Mouse (Mus musculus) CH12.LX (cell line): ENCODE measurements around the gene Phf3. TPM values are rescaled to one million over a fixed set of nuclear protein-coding genes. Genes with fewer than 3 reads are reported as not detected.

ENCODE experiments used
- DNase-seq: peaks from one replicate; pipeline ENCODE4 v3.0.0-alpha.2; 2013; ENCODE audit errors: extremely low read depth
- H3K27ac ChIP-seq: 2 replicates; pipeline ENCODE4 v1.5.1; 2012; ENCODE audit warnings: low read depth, mild to moderate bottlenecking, control low read depth, moderate library complexity; ENCODE audit not compliant: insufficient read depth
- H3K27me3 ChIP-seq: replicated peaks from 2 replicates; pipeline ENCODE3; 2012; ENCODE audit warnings: inconsistent platforms
- H3K36me3 ChIP-seq, 2 experiments: replicated peaks in 1 of 2; 2 replicates each; pipeline versions ENCODE3 to v1.6.1; 2012; ENCODE audit warnings: inconsistent platforms in 1 of 2, low read length in 1 of 2, mild to moderate bottlenecking in 1 of 2, mixed read lengths in 1 of 2, moderate library complexity in 1 of 2; ENCODE audit not compliant: control insufficient read depth in 1 of 2, insufficient read depth in 1 of 2
- H3K4me1 ChIP-seq, 2 experiments: 2 replicates each; pipeline ENCODE4 v1.6.1; 2012; ENCODE audit warnings: inconsistent platforms in 1 of 2, moderate library complexity in 1 of 2; ENCODE audit not compliant: insufficient read depth in 2 of 2, control insufficient read depth in 1 of 2
- H3K4me2 ChIP-seq: 2 replicates; pipeline ENCODE4 v1.6.1; 2012; ENCODE audit warnings: low read depth, mild to moderate bottlenecking, control low read depth; ENCODE audit not compliant: poor library complexity, insufficient read depth, severe bottlenecking
- H3K4me3 ChIP-seq, 3 experiments: fragments of 150-350 bp in 1 of 3; sonication (generic) in 1 of 3; replicated peaks in 1 of 3; 2 replicates each; pipeline versions ENCODE3 to v1.5.1; 2011 to 2012; ENCODE audit warnings: low read depth in 2 of 3, low read length in 2 of 3, mild to moderate bottlenecking in 2 of 3, moderate library complexity in 2 of 3, control low read depth in 1 of 3, improper control_type of control experiment in 1 of 3, inconsistent platforms in 1 of 3, mixed read lengths in 1 of 3; ENCODE audit not compliant: poor library complexity in 1 of 3
- H3K79me2 ChIP-seq: replicated peaks from 2 replicates; pipeline ENCODE4 v1.6.1; 2012; ENCODE audit warnings: mild to moderate bottlenecking, moderate library complexity; ENCODE audit not compliant: control insufficient read depth, poor library complexity, insufficient read depth, severe bottlenecking; ENCODE audit errors: extremely low read depth
- H3K9ac ChIP-seq: 2 replicates; pipeline ENCODE4 v1.6.1; 2012; ENCODE audit warnings: low read depth, mild to moderate bottlenecking, control low read depth, moderate library complexity; ENCODE audit not compliant: insufficient read depth
- H3K9me3 ChIP-seq: replicated peaks from 2 replicates; pipeline ENCODE3; 2012; ENCODE audit warnings: low read length, inconsistent platforms, mixed read lengths
- CHD1 ChIP-seq: IDR thresholded peaks from 2 replicates; pipeline ENCODE4 v1.6.1; 2012; ENCODE audit warnings: low read depth, low read length, improper control_type of control experiment, inconsistent platforms
- CHD2 ChIP-seq: IDR thresholded peaks from 2 replicates; pipeline ENCODE4 v1.6.1; 2011; ENCODE audit warnings: low read length, improper control_type of control experiment
- CTCF ChIP-seq, 2 experiments: IDR thresholded peaks in 1 of 2; conservative IDR thresholded peaks in 1 of 2; 2 replicates each; pipeline ENCODE4 v1.5.1; 2011 to 2012; ENCODE audit warnings: low read depth in 2 of 2, low read length in 2 of 2, improper control_type of control experiment in 1 of 2, inconsistent platforms in 1 of 2, mild to moderate bottlenecking in 1 of 2, moderate library complexity in 1 of 2
- EP300 ChIP-seq: IDR thresholded peaks from 2 replicates; pipeline ENCODE4 v1.6.1; 2011; ENCODE audit warnings: low read length, improper control_type of control experiment
- GABPA ChIP-seq: IDR thresholded peaks from 2 replicates; pipeline ENCODE4 v1.6.1; 2012; ENCODE audit warnings: low read depth, low read length, improper control_type of control experiment, inconsistent platforms; ENCODE audit not compliant: insufficient replicate concordance
- HCFC1 ChIP-seq: IDR thresholded peaks from 2 replicates; pipeline ENCODE4 v1.6.1; 2012; ENCODE audit warnings: low read depth, mild to moderate bottlenecking, inconsistent platforms, low read length, improper control_type of control experiment
- KAT2A ChIP-seq: IDR thresholded peaks from 2 replicates; pipeline ENCODE4 v1.6.1; 2012; ENCODE audit warnings: low read length, improper control_type of control experiment, inconsistent platforms; ENCODE audit not compliant: insufficient replicate concordance
- MAX ChIP-seq: IDR thresholded peaks from 2 replicates; pipeline ENCODE4 v1.6.1; 2011; ENCODE audit warnings: low read length, improper control_type of control experiment
- MEF2A ChIP-seq: IDR thresholded peaks from 2 replicates; pipeline ENCODE4 v1.6.1; 2014; ENCODE audit warnings: low read depth, mild to moderate bottlenecking, inconsistent platforms, low read length, improper control_type of control experiment, borderline replicate concordance
- PAX5 ChIP-seq: IDR thresholded peaks from 2 replicates; pipeline ENCODE4 v1.6.1; 2012; ENCODE audit warnings: low read length, inconsistent platforms, mixed read lengths
- POLR2AphosphoS2 ChIP-seq: IDR thresholded peaks from 2 replicates; pipeline ENCODE4 v1.6.1; 2011; ENCODE audit warnings: low read depth, low read length, improper control_type of control experiment
- RAD21 ChIP-seq: IDR thresholded peaks from 2 replicates; pipeline ENCODE4 v1.6.1; 2011; ENCODE audit warnings: low read depth, mild to moderate bottlenecking, low read length, improper control_type of control experiment, moderate library complexity
- SMC3 ChIP-seq: IDR thresholded peaks from 2 replicates; pipeline ENCODE4 v1.6.1; 2011; ENCODE audit warnings: low read depth, low read length, improper control_type of control experiment
- TBP ChIP-seq: conservative IDR thresholded peaks from 2 replicates; pipeline ENCODE4 v1.6.1; 2011; ENCODE audit warnings: low read depth, low read length, improper control_type of control experiment
- USF2 ChIP-seq: conservative IDR thresholded peaks from 2 replicates; pipeline ENCODE4 v1.6.1; 2011; ENCODE audit warnings: low read depth, low read length, improper control_type of control experiment
- ZMIZ1 ChIP-seq: IDR thresholded peaks from 2 replicates; pipeline ENCODE4 v1.6.1; 2012; ENCODE audit warnings: low read depth, mild to moderate bottlenecking, inconsistent platforms, low read length, improper control_type of control experiment
- ZNF384 ChIP-seq: IDR thresholded peaks from 2 replicates; pipeline ENCODE4 v1.6.1; 2012; ENCODE audit warnings: low read depth, low read length, improper control_type of control experiment, inconsistent platforms
- dilution Hi-C: fragments of 300-500 bp; cut with MboI; formaldehyde crosslinking; loops from 2 replicates; pipeline ENCODE4 v1.14.3; 2020; ENCODE audit warnings: low sequenced_read_pairs; ENCODE audit not compliant: extremely low pct_unique_long_range_greater_than_20kb, extremely low pct_ligation_motif_present
- in situ Hi-C: fragments of 300-500 bp; cut with MboI; formaldehyde crosslinking; loops from 3 replicates; pipeline ENCODE4 v1.14.3; 2019; ENCODE audit warnings: low sequenced_read_pairs, low pct_ligation_motif_present, low pct_unique_long_range_greater_than_20kb, mixed read lengths
- polyA plus RNA-seq: library from polyadenylated mRNA; unstranded; fragments of >175 nt; gene quantifications from 2 replicates; pipeline ENCODE4 v1.2.1, GENCODE M21; 2012; ENCODE audit warnings: low read depth; ENCODE audit not compliant: insufficient read length
- total RNA-seq, 2 experiments: library from RNA; depleted of rRNA; stranded (reverse); fragments of 300-350 nt in 1 of 2; fragments of >200 nt in 1 of 2; gene quantifications; 2 replicates each; pipeline ENCODE4 v1.2.3; 2012 to 2014

Phf3 gene
- total and polyA plus RNA-seq, 3 experiments = 38.8 to 54.1 (median 40.6) TPM

DNA sequence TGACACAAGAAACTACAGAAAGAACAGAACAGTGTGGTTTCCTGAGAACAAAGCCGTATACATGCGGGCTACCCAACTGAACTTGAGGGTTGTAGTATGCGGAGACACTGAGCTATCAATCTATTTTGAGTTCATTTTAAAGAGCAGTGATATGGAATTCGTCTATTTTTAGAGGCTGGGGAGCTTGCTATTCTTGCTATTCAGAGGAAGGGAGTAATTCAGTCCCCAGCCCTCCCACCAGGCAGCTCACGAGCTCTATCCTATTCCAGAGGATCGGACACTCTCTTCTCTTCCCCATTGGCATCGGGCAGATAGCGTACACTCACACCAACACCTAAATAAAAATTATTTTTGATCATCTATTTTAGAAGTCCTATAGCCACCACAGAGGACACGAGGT, 87.1 kb downstream of the Phf3 start:
- no peak overlapping the region for H3K4me3 ChIP-seq
- dilution Hi-C loops = no loop called here
- peaks cover 0 to 12% of the 10 kb centered on the region in 2 experiments; a peak in 1 of 4 replicates for H3K4me1 ChIP-seq
- no peaks in the 10 kb centered on the region for H3K36me3 ChIP-seq
- H3K9ac ChIP-seq = no peak overlapping the region
- no peak overlapping the region for H3K4me2 ChIP-seq
- no peaks in the 10 kb centered on the region for H3K27me3 ChIP-seq
- no peak for TF ChIP-seq EP300
- TF ChIP-seq KAT2A = no peak
- in situ Hi-C loops = loop anchor here (25.0 kb wide), 1 partner anchor 376 kb away; no protein-coding TSS in a partner anchor
- no peak for DNase-seq
- H3K9me3 ChIP-seq = peaks cover 4% of the 10 kb centered on the region
- H3K79me2 ChIP-seq = no peaks in the 10 kb centered on the region
- H3K27ac ChIP-seq = no peak overlapping the region

DNA sequence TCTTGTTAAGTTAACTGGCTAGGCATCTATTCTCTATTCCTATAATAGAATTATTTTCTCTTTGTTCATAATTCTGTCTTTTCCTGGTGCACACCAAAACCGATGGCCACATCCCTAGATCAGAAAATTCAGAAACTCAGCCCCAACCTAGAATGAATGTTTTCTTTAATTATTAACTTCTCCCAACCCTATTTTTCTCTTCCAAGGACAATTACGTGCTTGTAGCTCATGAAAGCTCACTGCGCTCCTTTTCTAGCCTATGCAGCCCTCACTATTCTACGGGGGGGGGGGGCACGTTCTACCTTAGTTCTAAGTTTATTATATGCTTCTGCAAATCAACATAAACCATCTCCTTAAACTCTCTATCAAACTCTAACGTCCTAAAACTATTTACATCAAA, 90.0 kb downstream of the Phf3 start:
- in situ Hi-C loops = loop anchor here (25.0 kb wide), 1 partner anchor 379 kb away; no protein-coding TSS in a partner anchor
- dilution Hi-C loops = no loop called here

DNA sequence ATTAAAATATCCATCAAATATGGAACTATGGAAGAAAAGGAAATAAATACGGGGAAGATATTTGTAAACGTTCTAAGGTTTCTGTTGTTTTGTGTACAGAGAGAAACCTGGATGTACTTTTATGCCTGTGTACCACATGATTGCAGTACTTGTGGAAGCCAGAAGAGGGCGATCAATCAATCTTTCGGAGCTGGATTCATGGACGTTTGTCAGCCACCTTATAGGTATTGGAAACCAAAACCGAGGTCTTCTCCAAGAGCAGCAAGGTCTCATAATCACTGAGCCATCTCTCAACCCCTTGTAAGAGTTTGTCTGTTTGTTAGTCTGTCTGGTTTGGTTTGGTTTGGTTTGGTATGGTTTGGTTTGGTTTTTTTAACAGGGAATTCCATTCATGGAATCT, 93.4 kb downstream of the Phf3 start:
- no peak overlapping the region for H3K4me3 ChIP-seq
- TF ChIP-seq CHD1 = no peak
- TF ChIP-seq USF2 = no peak
- TF ChIP-seq SMC3 = peak; percentile 73
- TF ChIP-seq RAD21 = peak; percentile 60
- peak; percentile 63 to 72; a peak in 3 of 4 replicates for TF ChIP-seq CTCF (conservative IDR thresholded peaks at IDR 0.05 in 1 of 2, IDR thresholded peaks at IDR 0.05 in 1 of 2; ENCODE audit: low read depth in 2 of 2, low read length in 2 of 2)
- no peaks in the 10 kb centered on the region for H3K79me2 ChIP-seq
- no peak overlapping the region for H3K9ac ChIP-seq
- H3K4me1 ChIP-seq = peaks cover 5 to 15% of the 10 kb centered on the region in 2 experiments
- in situ Hi-C loops = loop anchor here (25.0 kb wide), 1 partner anchor 382 kb away; no protein-coding TSS in a partner anchor
- dilution Hi-C loops = no loop called here
- peaks cover 2% of the 10 kb centered on the region for H3K27me3 ChIP-seq
- H3K9me3 ChIP-seq = no peaks in the 10 kb centered on the region
- no peak overlapping the region for H3K27ac ChIP-seq
- DNase-seq = peak; percentile 69
- no peak overlapping the region for H3K4me2 ChIP-seq
- no peaks in the 10 kb centered on the region for H3K36me3 ChIP-seq

More for the DNA sequence above, 90.0 kb downstream of the Phf3 start:
- Histone ChIP-seq H3K36me3 (no peaks in the 10 kb centered on the region), H3K4me2 (no peak overlapping the region), H3K4me1 (peaks cover 5 to 15% of the 10 kb centered on the region in 2 experiments), H3K27me3 (no peaks in the 10 kb centered on the region), H3K4me3 (no peak overlapping the region), H3K27ac (no peak overlapping the region), H3K9me3 (no peaks in the 10 kb centered on the region), H3K79me2 (no peaks in the 10 kb centered on the region), H3K9ac (no peak overlapping the region)
- no peak for DNase-seq
- TF ChIP-seq EP300 (no peak), ZNF384 (no peak), KAT2A (no peak), PAX5 (no peak), ZMIZ1 (no peak), MAX (no peak), TBP (no peak), MEF2A (no peak), SMC3 (no peak), GABPA (no peak), HCFC1 (no peak), POLR2AphosphoS2 (no peak), CHD2 (no peak)
- TF ChIP-seq, all 38 proteins: peak for 0
